Mouse (Mus musculus) gonadal fat pad, adult 2 months (tissue): ENCODE data around the gene Nodal. TPM values are rescaled to one million over a fixed set of nuclear protein-coding genes. Genes with fewer than 3 reads are reported as not detected.

Source experiments
- DNase-seq: peaks from one replicate; pipeline ENCODE4 v3.0.0-alpha.2; 2012; ENCODE audit warnings: low read depth
- polyA plus RNA-seq: library from polyadenylated mRNA; depleted of rRNA; stranded (reverse); fragments of >200 nt; gene quantifications from 2 replicates; pipeline ENCODE4 v1.2.3, GENCODE M21; 2012; rRNA removed

Nodal gene
- polyA plus RNA-seq: 0.26 TPM in 1 of 2 replicates, not detected in the other

DNA sequence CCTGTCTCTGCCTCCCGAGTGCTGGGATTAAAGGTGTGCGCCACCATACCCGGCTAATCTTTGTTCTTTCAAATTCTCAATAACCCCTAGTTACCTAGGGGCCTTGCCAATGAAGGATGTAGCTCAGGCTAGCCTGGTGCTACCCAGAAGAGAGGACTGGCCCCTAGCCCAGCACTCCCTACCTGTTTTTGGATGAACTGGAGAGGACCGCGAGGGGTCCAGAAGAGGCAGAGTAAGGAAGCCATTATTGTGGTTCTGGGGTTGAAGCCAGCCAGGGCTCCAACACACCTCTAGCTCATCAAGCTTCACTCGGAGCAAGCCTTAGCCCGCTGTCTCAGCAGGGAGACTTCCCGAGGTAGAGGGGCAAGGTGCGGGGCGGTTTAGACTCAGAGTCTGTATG lies at the start of gene Nodal:
TSS of gene Nodal (plus strand) at position 301 of the 400 bp plus-strand sequence.
- DNase-seq: no peak

DNA sequence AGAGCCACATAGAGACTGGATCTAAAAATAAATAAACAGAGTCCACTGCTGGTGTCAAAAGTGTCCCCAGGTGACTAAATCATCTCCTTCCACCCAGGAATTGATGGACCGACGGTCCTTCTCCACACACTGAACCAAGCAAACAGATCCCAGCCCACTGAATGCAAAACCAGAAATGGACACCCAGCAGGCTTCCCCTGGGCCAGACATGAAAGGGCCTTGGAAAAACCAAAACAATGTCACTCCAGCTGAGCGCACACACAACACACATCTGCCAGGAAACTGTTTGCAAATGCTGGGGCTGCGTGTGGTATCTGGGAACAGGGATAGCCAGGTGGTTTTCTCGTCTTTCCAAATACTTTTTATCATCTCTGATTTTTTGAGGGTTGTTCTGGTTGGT lies 48.0 kb upstream of the Nodal start:
- no peak for DNase-seq

DNA sequence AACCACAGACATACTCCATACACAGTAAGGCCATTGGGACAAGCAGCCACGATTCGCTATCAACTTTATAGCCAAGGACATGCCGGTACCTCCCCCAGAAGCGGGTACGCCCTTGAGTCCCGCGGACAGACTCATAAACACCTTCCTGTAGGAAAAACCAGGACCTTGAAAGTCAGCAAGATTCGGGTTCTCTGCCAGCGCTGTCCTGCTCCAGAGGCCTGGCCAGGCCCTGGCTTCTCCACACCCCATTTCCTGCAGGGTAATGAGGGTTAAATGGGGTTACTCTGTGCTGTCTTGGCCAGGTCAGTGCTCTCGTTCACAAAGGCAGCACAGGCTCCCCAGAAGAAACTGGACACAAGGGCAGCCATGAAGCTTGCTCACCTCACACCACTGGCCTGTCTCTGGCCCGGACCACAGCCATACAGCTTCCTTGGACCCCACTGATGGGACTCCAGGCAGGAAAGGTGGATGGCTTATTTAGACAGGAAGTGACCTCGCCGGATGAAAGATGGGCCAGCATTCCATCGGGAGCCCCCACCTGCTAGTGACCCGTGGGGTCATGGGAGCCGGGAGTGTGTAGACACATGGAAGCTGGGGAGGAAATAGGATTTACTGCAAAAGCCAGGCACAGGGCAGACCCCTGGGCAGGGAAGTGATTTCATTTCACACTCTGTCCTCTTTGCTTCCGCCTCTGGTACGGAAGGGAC lies 47.3 kb upstream of the Nodal start:
- no peak for DNase-seq

DNA sequence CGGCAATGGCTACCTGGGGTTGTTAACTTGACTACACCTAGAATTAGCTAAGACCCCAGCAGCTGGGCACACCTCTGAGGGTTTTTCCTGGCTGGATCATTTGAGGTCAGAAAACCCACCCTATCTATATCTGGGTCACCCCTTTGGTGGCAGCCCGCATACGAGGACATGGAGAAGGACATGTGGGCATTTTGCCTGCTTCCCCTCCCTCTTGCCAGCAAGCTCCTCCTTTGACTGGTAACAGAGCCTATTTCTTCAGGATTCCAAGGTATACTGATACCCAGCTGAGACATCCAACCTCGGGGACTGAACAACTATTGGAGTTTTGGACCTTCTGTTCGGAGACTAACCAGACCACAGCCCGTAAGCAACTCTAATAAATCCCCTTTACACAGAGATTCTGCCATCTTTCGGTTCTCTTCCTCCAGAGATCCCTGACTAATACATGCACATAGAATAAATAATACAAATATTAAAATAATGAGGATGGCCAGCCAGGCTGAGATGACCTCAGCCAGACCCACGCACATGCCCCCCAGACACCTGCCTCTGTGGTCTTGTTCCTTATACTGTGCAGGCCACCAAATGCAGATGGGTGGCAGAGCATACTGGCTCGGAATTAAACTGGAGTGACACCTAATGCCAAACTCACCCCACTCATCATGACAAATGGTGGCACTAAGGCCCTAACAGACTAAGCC lies 45.7 kb upstream of the Nodal start:
- DNase-seq: no peak

DNA sequence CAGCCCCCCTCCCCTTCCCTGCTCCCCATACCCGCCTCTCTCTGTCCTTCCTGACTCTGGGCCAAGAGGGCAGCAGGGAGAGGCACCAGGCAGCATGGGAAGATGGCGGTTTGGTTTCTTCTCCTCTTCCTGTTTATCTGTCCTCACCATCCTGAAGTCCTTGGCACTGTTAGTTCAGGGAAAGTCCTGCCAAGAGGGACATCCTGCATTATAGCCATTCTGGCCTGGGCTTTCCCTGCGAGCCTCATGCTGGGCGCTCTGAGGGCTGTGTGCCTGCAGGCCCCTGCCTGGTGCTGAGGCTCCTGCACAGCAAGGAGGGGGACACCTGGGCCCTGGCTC lies 45.2 kb upstream of the Nodal start:
- no peak for DNase-seq

DNA sequence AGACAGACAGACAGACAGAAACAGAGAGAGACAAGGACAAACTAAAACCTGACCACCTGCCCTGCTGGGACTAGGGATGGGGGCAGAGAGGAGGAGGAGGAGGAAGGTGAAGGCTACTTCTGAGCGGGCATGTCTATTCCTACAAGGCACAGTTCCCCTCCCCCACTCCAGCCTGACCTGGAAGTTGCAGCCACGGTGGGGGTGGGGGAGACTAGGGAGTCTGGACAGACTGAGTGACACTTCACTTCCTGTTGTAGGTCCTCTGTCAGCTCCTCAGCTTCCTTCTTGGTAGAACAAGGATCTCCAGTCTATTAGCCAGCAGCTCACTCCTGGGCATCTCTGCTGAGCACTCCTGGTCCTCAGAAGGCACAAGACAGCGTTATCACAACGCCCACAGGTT lies 43.7 kb upstream of the Nodal start:
- no peak for DNase-seq

DNA sequence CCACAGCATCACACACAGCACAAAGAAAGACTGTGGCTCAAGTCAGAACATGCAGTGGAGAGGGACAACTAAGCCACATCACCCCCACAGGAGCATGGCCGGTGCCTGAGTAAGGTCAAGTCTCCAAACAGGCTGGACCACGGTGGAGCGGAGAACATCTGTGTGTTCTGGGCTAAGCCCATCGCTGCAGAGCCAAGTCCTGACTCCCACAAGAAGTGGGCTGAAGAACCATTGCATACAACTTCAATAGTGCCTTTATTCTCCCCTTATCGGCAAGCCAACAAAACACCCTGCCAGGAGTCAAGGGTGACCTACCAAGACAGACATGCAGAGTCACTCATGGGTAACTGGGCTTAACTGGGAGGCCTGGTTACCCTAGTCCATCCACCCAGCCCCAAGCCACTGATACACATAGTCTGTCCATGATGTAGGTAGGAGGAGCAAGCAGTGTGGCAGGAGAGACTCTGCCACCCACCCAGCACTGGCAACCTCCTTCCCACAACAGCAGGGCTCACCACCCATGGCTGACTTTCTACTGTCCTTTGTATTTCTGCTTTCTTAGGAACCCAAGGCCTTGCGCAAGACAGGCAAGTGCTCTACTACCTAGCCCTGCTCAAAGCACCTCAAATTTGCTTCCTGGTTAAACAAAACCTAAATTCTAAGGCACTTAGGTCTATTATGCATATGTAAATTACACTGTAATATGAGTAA lies 42.8 kb upstream of the Nodal start:
- DNase-seq: no peak

DNA sequence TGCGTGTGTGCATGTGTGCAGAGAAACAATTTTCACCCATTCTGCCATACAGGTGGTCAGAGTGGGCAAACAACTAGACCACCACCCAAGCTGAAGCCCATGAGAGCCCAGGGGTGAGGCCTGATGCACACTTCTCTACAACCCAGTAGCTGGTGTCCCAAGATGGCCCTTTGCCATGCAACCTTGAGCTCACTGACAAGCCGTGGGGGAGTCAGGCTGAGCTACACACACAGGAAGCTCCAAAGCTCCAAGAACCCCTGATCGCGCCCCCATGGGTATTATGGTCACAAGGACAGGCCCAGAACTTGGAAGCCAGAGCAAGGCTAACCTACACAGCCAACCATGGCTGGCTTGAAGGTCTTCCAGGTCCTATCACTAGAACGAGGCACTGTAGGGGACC lies 39.7 kb upstream of the Nodal start:
- DNase-seq: no peak

DNA sequence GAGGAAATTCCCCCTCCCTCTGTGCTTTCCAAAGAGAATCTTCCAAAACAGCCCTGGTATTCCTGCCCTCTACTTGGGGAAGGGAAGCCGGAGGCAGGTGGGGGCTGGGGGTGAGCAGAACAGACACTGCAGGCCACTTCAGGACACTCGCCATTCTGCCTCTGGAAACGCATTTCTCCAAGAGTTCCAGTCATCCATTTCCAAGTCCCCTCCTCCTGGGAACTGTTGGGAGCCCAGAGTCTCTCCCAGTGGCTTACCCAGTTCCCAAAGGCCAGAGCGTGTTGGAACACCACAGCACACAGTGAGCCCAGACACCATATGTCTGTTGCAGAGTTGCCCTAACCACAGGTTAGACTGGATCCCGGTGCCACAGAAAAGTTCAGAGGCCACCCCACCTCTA lies 39.1 kb upstream of the Nodal start:
- DNase-seq: no peak

DNA sequence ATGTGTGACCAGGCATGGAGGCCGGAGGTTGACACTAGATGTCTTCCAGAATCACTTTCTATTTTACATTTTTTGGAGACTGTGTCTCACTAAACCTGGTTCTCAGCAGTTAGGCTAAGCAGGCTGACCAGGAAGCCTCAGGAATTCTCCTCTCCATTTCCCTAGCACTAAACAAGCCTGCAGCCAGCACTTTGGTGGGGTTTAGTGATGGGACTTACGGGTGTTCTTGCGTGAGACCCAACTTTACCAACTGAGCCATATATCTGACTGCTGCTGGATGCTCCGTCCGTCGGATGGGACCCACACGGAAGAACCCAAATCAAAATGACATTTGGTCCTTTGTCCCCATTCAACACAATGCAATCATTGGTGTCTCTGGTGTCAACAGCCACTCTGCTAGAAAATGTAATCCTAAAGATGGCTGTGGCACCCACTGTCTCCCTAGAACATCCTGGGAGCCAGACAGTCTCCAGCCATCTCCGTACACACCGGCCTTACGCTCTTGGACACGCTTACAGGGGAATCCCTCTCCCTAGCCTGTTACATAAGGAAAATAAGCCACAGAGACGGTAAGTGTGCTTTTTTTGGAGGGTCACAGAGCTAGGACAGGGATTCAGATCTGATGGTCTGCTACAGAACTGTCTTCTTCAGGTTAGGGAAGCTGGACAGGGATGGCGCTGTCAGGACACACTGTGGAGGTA lies 38.3 kb upstream of the Nodal start:
- DNase-seq: no peak

DNA sequence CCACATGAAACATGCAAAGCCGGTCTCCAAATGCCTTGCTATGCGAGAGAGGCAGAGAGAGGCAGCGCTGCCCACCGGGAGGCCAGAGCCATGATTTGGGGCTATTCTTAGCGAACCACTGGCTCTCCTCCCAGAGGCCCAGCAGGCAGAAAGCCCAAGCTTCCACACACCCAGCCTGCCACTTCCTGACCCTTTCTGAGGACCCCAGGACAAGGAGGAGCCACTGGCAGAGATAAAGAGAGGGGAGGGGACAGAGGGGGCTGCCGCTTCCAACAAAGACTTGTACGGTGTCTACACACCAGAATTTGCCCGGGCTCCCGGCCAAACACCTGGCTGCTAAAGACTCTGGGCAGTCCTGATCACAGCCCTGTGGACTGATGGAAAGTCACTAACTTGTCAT lies 37.6 kb upstream of the Nodal start:
- DNase-seq: no peak

DNA sequence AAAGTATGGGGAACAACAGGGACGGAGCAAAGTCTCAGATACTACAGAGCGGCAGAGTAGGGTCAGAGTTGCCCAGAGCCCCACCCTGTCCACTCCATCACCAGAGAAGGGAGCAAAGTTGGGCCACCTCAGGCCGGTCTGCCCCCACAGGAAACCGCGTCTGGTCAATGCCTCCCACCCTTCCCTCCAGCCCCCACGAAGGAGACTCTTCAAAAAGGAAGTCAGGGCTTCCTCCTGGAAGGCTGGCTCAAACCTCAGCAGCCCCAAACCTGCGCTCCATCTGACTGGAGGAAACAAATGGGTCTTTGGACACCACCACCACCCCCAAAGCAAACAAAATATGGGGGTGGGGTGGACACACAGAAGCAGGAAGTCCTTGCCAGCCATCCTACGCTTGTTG lies 35.9 kb upstream of the Nodal start:
- DNase-seq: no peak

DNA sequence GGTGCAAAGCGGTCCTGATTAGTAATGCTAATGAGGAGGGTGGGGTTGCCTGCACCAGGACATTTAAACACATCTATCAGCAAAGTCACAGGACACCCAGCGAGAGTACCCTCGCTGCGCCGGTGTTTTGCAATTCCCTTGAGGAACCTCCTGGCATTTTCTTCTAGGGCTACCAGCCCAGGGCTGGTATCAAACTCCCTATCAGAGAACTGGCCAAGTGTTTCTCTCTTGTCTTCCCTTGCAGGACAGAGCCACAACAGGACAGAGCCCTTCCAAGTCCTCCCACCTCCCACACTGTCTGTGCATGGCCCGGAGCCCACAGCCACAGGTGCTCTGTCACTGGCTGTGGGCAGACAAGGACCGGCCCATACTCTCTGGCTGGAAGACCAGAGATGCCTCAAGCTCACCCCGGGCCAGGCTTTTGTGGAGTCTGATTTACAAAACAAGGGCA lies 35.5 kb upstream of the Nodal start:
- no peak for DNase-seq

DNA sequence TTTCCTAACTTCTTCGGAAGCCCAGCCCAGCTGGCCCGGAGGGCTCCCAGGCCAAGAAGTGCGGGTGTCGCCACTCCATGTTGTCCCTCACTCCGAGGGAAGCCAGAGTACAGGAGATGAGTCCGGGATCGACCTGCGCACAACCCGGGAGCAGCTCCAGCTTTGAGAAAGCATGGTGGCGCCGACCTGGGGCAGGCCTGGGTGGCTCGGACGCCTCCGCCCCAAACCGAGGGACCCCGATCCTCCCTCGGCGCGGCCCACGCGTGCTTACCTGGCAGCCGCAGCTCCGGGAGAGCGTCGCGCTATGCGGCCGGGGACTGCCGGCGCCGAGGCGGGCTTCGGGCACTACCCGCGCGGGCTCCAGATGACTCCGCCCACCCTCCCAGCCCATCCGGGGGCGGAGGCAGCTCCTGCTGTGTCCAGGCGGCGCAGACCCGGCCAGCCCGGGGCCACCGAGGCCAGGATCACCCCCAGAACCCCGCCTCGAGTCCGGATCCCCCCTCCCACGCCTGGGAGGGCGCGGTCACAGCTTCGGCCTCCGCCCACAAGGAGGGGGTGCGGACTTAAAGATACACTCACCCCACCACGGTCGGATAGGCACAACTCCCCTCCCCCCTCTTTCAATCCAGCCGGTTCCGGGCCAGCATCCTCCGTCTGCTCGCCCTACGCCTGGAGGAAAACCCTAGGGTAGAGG lies 34.6 kb upstream of the Nodal start, which contains the start of gene Pald1:
TSS of gene Pald1 (minus strand) at position 510 of the 694 bp plus-strand sequence.
- DNase-seq: no peak

DNA sequence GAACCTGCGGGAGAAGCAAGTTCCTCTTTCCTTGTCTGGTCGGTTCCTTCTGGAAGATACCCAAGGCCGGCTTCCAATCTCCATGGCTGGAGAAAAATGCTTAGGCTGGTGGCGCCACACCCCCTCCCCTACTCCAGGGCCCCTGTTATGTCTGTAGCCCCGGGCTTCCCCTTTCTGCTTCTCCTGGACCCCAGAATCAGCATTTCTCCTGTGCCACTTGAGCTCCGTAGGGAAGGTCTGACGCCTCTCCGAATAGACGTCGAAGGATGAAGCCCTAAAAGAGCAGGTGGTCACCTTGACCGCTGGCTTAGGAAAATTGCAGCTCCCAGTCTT lies 34.1 kb upstream of the Nodal start:
- DNase-seq: no peak

DNA sequence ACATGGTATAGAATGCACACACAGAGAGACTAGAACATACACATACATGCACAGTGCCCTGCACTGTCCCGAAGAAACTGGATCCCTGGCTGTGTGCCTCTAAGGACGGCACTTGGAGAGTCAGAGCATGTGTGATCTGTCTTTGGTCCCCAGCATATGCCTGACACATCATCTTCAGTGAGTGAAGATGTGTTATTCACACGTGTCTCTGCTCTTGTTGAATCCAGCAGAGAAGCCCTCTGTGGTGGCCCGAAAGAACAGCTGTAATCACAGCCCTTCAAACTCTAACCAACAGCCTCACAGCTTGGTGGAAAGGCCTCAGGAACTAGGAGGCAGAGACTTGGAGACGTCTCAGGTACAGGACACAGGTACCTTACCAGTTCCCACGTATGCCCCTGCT lies 32.6 kb upstream of the Nodal start:
- no peak for DNase-seq

DNA sequence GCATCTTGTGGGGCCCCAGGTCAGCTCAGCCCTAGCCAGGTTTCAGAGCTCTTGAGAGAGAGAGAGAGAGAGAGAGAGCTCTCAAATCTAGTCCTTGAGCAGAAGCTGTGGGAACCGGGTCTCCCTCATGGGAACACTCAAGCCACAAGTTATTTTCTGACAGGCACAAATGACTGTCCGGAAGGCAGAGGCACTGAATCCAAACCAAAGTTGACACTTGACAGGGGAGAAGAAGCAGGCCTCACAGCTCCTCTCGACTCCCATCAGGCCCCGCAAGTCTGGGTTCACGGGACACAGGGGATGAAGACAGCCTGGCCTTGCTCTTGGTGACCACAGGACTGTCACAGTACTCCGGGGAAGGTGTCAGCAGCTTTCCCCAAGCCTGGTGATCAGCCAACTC lies 31.5 kb upstream of the Nodal start:
- no peak for DNase-seq

DNA sequence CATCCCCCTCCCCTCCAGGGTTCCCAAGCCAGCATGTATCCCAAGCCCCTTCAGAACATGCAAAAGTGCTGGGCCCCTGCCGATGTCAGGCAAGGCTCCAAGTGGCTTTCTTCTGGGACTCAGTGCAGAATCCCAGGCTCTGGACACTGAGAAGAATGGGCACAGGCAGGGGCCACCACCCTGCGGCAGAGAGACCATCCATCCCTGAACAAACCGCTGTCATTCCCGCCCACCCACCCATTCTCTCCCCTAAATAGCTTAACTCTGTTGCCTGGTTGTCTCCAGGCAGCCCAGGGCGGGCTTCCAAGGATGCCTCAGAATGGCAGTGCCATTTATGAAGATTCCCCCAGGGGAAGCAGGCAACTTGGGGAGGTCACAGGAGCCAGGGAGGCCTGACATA lies 28.8 kb upstream of the Nodal start:
- no peak for DNase-seq

DNA sequence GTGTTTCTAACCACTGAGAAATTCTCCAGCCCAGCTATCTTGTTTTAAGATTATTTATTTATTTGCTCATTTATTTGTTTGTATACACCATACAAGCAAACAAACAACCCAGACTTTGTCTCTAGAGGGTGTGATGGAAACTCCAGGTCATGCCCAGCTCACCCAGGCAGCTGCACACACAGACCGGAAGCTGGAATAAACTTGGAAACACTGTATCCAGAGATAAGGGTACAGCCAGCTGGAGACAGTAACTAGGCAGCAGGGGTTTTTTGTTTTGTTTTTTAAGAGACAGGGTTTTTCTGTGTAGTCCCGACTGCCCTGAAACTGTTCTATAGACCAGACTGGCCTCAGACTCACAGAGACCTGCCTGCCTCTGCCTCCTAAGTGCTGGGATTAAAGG lies 27.6 kb upstream of the Nodal start:
- no peak for DNase-seq

DNA sequence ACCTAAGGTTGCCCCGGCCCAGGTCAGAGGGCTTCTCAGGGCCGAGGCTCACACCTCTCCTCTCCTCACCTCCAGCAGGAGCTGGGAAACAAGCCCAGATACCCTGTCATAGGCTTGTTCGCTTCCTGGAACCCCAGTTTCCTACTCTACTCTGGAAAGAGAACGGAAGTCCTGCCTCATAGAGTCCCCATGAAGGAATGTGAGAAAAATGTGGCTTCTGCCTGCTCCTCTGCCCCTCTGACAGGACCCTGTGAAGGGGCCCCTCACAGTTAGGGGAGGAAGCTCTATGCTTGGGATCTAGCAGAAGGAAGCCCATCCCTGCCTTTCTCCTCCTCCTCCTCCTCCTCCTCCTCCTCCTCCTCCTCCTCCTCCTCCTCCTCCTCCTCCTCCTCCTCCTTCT lies 25.2 kb upstream of the Nodal start:
- DNase-seq: no peak

DNA sequence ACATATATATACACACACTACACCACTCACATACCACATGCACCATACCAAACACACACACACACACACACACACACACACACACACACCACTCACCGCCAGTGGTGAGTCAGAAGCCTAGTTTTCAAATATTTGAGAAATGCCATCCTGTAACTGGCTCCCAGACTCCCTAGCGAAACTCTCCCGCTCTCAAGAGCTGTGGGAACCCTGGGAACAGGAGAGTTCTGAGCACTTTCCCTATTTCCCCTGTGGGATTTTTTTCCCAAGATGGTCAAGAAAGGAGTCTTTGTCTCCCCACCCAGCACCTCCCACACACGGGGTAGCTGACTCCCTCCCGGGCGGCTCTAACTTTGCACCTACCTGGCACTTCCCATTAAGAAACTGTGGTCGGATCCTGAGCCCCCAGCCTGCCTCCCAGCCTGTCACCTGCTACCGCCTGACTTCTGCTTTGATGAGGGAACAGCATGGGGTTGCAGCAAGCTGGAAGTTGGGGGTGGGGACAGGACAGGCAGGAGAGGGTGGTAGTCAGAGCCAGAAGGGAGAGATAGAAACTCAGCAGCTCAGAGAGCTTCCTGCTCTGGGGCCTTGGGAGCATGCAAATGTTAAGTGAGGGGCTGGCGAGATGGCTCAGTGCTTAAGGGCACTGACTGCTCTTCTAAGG lies 23.2 kb upstream of the Nodal start:
- DNase-seq: no peak
